Mouse (Mus musculus) gastrocnemius, adult 8-10 months (tissue): ENCODE measurements around the gene Ankdd1a. TPM values are rescaled to one million over a fixed set of nuclear protein-coding genes. Genes with fewer than 3 reads are reported as not detected.

Experiments
- DNase-seq, 2 experiments: peaks; one replicate each; pipeline ENCODE4 v3.0.0; 2022; ENCODE audit warnings: low spot score in 2 of 2
- total RNA-seq, 4 experiments: library from RNA; stranded (reverse); gene quantifications; 2 replicates each; pipeline ENCODE4 v1.2.4; 2022

Gene Ankdd1a
- total RNA-seq, 4 experiments from 2014 or later: not detected

GRCm38 (mm10) chr9:65508449-65508848 lies 11.5 kb downstream of the Ankdd1a start:
- DNase-seq: no peak

GRCm38 (mm10) chr9:65502721-65503505 lies 17.1 kb downstream of the Ankdd1a start:
- DNase-seq: no peak

GRCm38 (mm10) chr9:65502146-65502545 lies 17.8 kb downstream of the Ankdd1a start:
- no peak for DNase-seq

GRCm38 (mm10) chr9:65492851-65493250 lies 27.1 kb downstream of the Ankdd1a start:
- DNase-seq: no peak

- no peak for DNase-seq
Observed at GRCm38 (mm10) chr9:65492351-65492750, 27.6 kb downstream of the Ankdd1a start.

- DNase-seq: no peak
Observed at GRCm38 (mm10) chr9:65491476-65491875, 28.5 kb downstream of the Ankdd1a start.

- DNase-seq: no peak
Observed at GRCm38 (mm10) chr9:65480071-65480470, 39.9 kb downstream of the Ankdd1a start.

GRCm38 (mm10) chr9:65479158-65479557 lies 40.8 kb downstream of the Ankdd1a start:
- no peak for DNase-seq

GRCm38 (mm10) chr9:65472769-65473168 lies 47.2 kb downstream of the Ankdd1a start:
- DNase-seq: no peak

GRCm38 (mm10) chr9:65467686-65468085 lies 52.3 kb downstream of the Ankdd1a start:
- no peak for DNase-seq

GRCm38 (mm10) chr9:65465241-65465640 lies 54.8 kb downstream of the Ankdd1a start:
- no peak for DNase-seq

GRCm38 (mm10) chr9:65464161-65464560 lies 55.8 kb downstream of the Ankdd1a start:
- DNase-seq: peak in 1 of 2 experiments; percentile 12

- DNase-seq: no peak
Observed at GRCm38 (mm10) chr9:65462544-65462943, 57.4 kb downstream of the Ankdd1a start.

GRCm38 (mm10) chr9:65460732-65461442 lies 59.1 kb downstream of the Ankdd1a start, which contains the start of gene Spg21:
Gene Spg21, plus strand, starts transcription at chr9:65460947.
- peak; percentile 91 for DNase-seq

GRCm38 (mm10) chr9:65460198-65460597 lies 59.8 kb downstream of the Ankdd1a start:
- no peak for DNase-seq

- DNase-seq: no peak
Observed at GRCm38 (mm10) chr9:65458975-65459374, 61.0 kb downstream of the Ankdd1a start.

GRCm38 (mm10) chr9:65447951-65448350 lies 72.0 kb downstream of the Ankdd1a start:
- DNase-seq: no peak

- DNase-seq: no peak
Observed at GRCm38 (mm10) chr9:65444692-65445091, 75.3 kb downstream of the Ankdd1a start.
